In genomic region chr16:38295349-38295930, GRCm38 (mm10) we compare ENCODE assay signal across 11 mouse cellular contexts. TPM values are rescaled to one million over a fixed set of nuclear protein-coding genes. Genes with fewer than 3 reads are reported as not detected.
DNase-seq lines count a peak whose midpoint lies in the region; ATAC-seq and TF ChIP-seq lines count a peak whose summit lies in the region.
"Had no signal": no experiment of that assay in that cellular context is flagged by ENCODE, and none has a peak within 500 bp of the region (broad histone marks: within the 10 kb centered on the region; RNA-seq: fewer than 3 reads in every experiment).

No protein-coding gene starts in this region.

- H3K9me3 ChIP-seq in kidney, postnatal 0 days (replicated peaks; ENCODE audit: low read length) = no peaks in the 10 kb centered on the region
- H3K9me3 ChIP-seq: hindbrain, embryonic 15.5 days; limb, embryonic 15.5 days; neural tube, embryonic 13.5 days had no signal

- no peak overlapping the region for H3K27ac ChIP-seq in heart, adult 2 months
- H3K27ac ChIP-seq in kidney, postnatal 0 days = peak overlapping the region; percentile 19; the same call in 1 of the 2 replicates
- H3K27ac ChIP-seq: hindbrain, embryonic 15.5 days; limb, embryonic 15.5 days; neural tube, embryonic 13.5 days had no signal

- H3K9ac ChIP-seq in heart, adult 2 months (ENCODE audit: low read depth, low read length) = no peak overlapping the region
- H3K9ac ChIP-seq in kidney, postnatal 0 days (ENCODE audit: low read depth, low read length) = no peak overlapping the region
- H3K9ac ChIP-seq: hindbrain, embryonic 15.5 days; limb, embryonic 15.5 days; neural tube, embryonic 13.5 days had no signal

- no peak for TF ChIP-seq POLR2A in heart, adult 2 months (IDR thresholded peaks at IDR 0.05; ENCODE audit: insufficient read depth, low read depth, low read length)

- H3K4me2 ChIP-seq in kidney, postnatal 0 days (ENCODE audit: low read length) = no peak overlapping the region
- H3K4me2 ChIP-seq: hindbrain, embryonic 15.5 days; limb, embryonic 15.5 days; neural tube, embryonic 13.5 days had no signal

- H3K4me1 ChIP-seq in heart, adult 2 months (ENCODE audit: control insufficient read depth, insufficient read depth, low read length) = no peaks in the 10 kb centered on the region
- no peaks in the 10 kb centered on the region for H3K4me1 ChIP-seq in kidney, postnatal 0 days (replicated peaks; ENCODE audit: insufficient read depth, low read length)
- H3K4me1 ChIP-seq: hindbrain, embryonic 15.5 days; limb, embryonic 15.5 days; neural tube, embryonic 13.5 days had no signal

- H3K36me3 ChIP-seq in heart, adult 2 months (ENCODE audit: control insufficient read depth, insufficient read depth, low read length) = no peaks in the 10 kb centered on the region
- H3K36me3 ChIP-seq in kidney, postnatal 0 days (ENCODE audit: insufficient read depth, low read length) = no peaks in the 10 kb centered on the region
- H3K36me3 ChIP-seq: hindbrain, embryonic 15.5 days; limb, embryonic 15.5 days; neural tube, embryonic 13.5 days had no signal

- intact Hi-C loops in heart, adult 2 months (cut with DNase I) = no loop called here

- H3K79me2 ChIP-seq in heart, adult 2 months (replicated peaks; ENCODE audit: control insufficient read depth, insufficient read depth, low read length) = no peaks in the 10 kb centered on the region

- WGBS in heart, adult 2 months = 24% methylated on average over 5 of the region's 5 CpGs
- WGBS in kidney, postnatal 0 days = 22% methylated on average over 5 of the region's 5 CpGs

- no peak for DNase-seq in heart, adult 2 months
- DNase-seq in heart, adult 9 months (ENCODE audit: low spot score in 2 of 2) = no peak
- peak; percentile 10 for DNase-seq in urinary bladder, postnatal 36 days (ENCODE audit: low spot score in 2 of 2)
- DNase-seq in urinary bladder, postnatal 4 days (ENCODE audit: low spot score in 2 of 2) = no peak
- peak; percentile 74 for DNase-seq in kidney, postnatal 0 days (ENCODE audit: low spot score)
- DNase-seq in MN1 (ENCODE audit: low spot score) = no peak
- DNase-seq in frontal cortex, postnatal 10 days (ENCODE audit: low spot score in 2 of 2) = no peak
- DNase-seq in retina, embryonic 14.5 days (ENCODE audit: low spot score) = no peak

- no peak for TF ChIP-seq EP300 in heart, adult 2 months (IDR thresholded peaks at IDR 0.05; ENCODE audit: insufficient read depth, low read depth, low read length)

- no peak overlapping the region for H3K4me3 ChIP-seq in heart, adult 2 months
- H3K4me3 ChIP-seq in kidney, postnatal 0 days (replicated peaks; ENCODE audit: low read depth, low read length) = no peak overlapping the region
- H3K4me3 ChIP-seq: hindbrain, embryonic 15.5 days; limb, embryonic 15.5 days; neural tube, embryonic 13.5 days had no signal

- no peaks in the 10 kb centered on the region for H3K27me3 ChIP-seq in heart, adult 2 months (ENCODE audit: control insufficient read depth, insufficient read depth, low read length)
- H3K27me3 ChIP-seq in kidney, postnatal 0 days (ENCODE audit: insufficient read depth, low read length) = no peaks in the 10 kb centered on the region
- H3K27me3 ChIP-seq: hindbrain, embryonic 15.5 days; limb, embryonic 15.5 days; neural tube, embryonic 13.5 days had no signal

- TF ChIP-seq CTCF in heart, adult 2 months (IDR thresholded peaks at IDR 0.05) = peak; percentile 63
- peak; percentile 66 for TF ChIP-seq CTCF in kidney, postnatal 0 days (IDR thresholded peaks at IDR 0.05; ENCODE audit: low read depth)

- no peak for ATAC-seq in kidney, postnatal 0 days (replicated peaks; ENCODE audit: low FRiP score, low read depth)

RNA-seq across cellular contexts. Expression of gene Nr1i2, which starts 0.8 kb away (rescaled TPM):
- not detected for total RNA-seq in heart, adult 2 months (2021)
- polyA plus RNA-seq in heart, adult 2 months (2012; rRNA removed) = 0.15 TPM in 1 of 2 replicates, not detected in the other
- 0.26 and 0.45 TPM in 2 replicates for polyA plus RNA-seq in kidney, postnatal 0 days (2015; fragmentation: Nextera tagmentation; extraction: Ambion mirVana)
- polyA plus RNA-seq: hindbrain, embryonic 15.5 days; limb, embryonic 15.5 days had no signal

RNA-seq across cellular contexts. Expression of gene Maats1, which starts 46.5 kb away (rescaled TPM):
- not detected for total RNA-seq in heart, adult 2 months (2021)
- 0.20 TPM in 1 of 2 replicates, not detected in the other for polyA plus RNA-seq in heart, adult 2 months (2012; rRNA removed)
- polyA plus RNA-seq in kidney, postnatal 0 days (2015; fragmentation: Nextera tagmentation; extraction: Ambion mirVana) = 0.14 and 0.21 TPM in 2 replicates
- polyA plus RNA-seq: limb, embryonic 15.5 days had no signal

RNA-seq across cellular contexts. Expression of gene Cox17, which starts 51.4 kb away (rescaled TPM):
- total RNA-seq in heart, adult 2 months (2021) = 100 to 1,000 TPM; 295 to 358 TPM
- 190 and 221 TPM in 2 replicates for polyA plus RNA-seq in heart, adult 2 months (2012; rRNA removed)
- polyA plus RNA-seq in kidney, postnatal 0 days (2015; fragmentation: Nextera tagmentation; extraction: Ambion mirVana) = 283 and 305 TPM in 2 replicates

RNA-seq across cellular contexts. Expression of gene Gm21987, which starts 51.4 kb away (rescaled TPM):
- not detected for total RNA-seq in heart, adult 2 months (2021)
- not detected in 2 replicates for polyA plus RNA-seq in heart, adult 2 months (2012; rRNA removed)
- polyA plus RNA-seq in kidney, postnatal 0 days (2015; fragmentation: Nextera tagmentation; extraction: Ambion mirVana) = not detected in 2 replicates
- polyA plus RNA-seq: hindbrain, embryonic 15.5 days; neural tube, embryonic 13.5 days had no signal

Comparison
In these comparisons a context has a peak if more than half of its experiments do, and no peak if none do; other contexts are left out.
1. DNase-seq: peak in urinary bladder, postnatal 36 days (2 of 2) and kidney, postnatal 0 days (single experiment); none in heart, adult 2 months (0 of 2), heart, adult 9 months (0 of 2), urinary bladder, postnatal 4 days (0 of 2), MN1 (single experiment), frontal cortex, postnatal 10 days (0 of 2) and retina, embryonic 14.5 days (single experiment).